Mouse (Mus musculus) c-Kit-positive CD71-positive TER-119-positive erythroid progenitor cells, embryonic 14.5 days (primary cell): ENCODE data around the gene Tmem87b.

ENCODE experiments used
- DNase-seq: peaks from one replicate; pipeline ENCODE4 v3.0.0-alpha.2; 2013; ENCODE audit warnings: low spot score

Gene Tmem87b

GRCm38 (mm10) chr2:128887866-128888550, 70.1 kb downstream of the Tmem87b start:
- no peak for DNase-seq

GRCm38 (mm10) chr2:128890661-128891335, 72.9 kb downstream of the Tmem87b start:
- peak; percentile 20 for DNase-seq

DNA sequence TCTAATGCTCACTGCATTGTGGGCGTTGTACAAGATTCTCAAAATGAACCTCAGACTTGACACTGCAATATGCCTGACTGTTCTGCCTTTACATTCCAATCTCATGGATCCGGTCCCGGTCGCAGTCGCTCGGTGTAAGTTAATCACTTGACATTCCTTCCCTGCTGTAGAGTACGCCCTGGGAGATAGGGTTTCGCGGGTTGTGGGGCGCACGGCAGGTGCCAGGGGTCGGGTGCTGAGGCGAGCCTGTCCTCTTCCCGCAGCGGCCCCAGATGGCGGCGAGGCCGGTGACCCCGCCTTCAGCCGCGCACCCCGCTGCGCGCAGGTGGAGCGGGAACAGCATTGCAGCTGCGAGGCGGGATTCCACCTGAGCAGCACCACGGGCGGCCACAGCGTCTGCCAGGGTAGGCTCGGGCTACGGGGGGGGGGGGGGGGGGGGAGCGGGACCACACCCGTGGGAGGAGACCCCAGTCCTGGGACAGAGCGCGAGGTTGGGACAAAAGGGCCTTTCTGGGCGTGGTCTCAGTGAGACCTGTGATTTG, 74.3 kb downstream of the Tmem87b start:
- no peak for DNase-seq

GRCm38 (mm10) chr2:128902843-128903242, 84.9 kb downstream of the Tmem87b start:
- DNase-seq = no peak

- DNase-seq = no peak
Measured at GRCm38 (mm10) chr2:128903661-128904060, 85.7 kb downstream of the Tmem87b start.
